Mouse (Mus musculus) left cerebral cortex, postnatal 14 days (tissue): Measurements from ENCODE around the gene Lrrc8d. TPM values are rescaled to one million over a fixed set of nuclear protein-coding genes. Genes with fewer than 3 reads are reported as not detected.

Experiments
- DNase-seq, 2 experiments: peaks; one replicate each; pipeline ENCODE4 v3.0.0; 2021 to 2022; ENCODE audit warnings: low spot score in 2 of 2, mixed read lengths in 1 of 2
- intact Hi-C: fragments of 180-260 bp; cut with DNase I; formaldehyde crosslinking; loops from one replicate; pipeline ENCODE4 v1.15.1; 2025
- total RNA-seq, 2 experiments: library from RNA; stranded (reverse); gene quantifications; 2 replicates each; pipeline ENCODE4 v1.2.3; 2021

Lrrc8d gene
- total RNA-seq, 2 experiments from 2014 or later, result 34.9 to 45.6 TPM

- intact Hi-C loops, result no loop called here
- no peak for DNase-seq
Observed at GRCm38 (mm10) chr5:105799850-105800635, 100.3 kb downstream of the Lrrc8d start.

- intact Hi-C loops, result no loop called here
Observed at GRCm38 (mm10) chr5:105801031-105801529, 101.3 kb downstream of the Lrrc8d start.

GRCm38 (mm10) chr5:105805955-105806354, 106.2 kb downstream of the Lrrc8d start:
- intact Hi-C loops, result no loop called here
- no peak for DNase-seq

More at GRCm38 (mm10) chr5:105801031-105801529, 101.3 kb downstream of the Lrrc8d start:
- DNase-seq, result no peak

- no peak for DNase-seq
- intact Hi-C loops, result no loop called here
Observed at GRCm38 (mm10) chr5:105807461-105807860, 107.7 kb downstream of the Lrrc8d start.

- DNase-seq, result no peak
- intact Hi-C loops, result no loop called here
Observed at GRCm38 (mm10) chr5:105809056-105809455, 109.3 kb downstream of the Lrrc8d start.

- no peak for DNase-seq
- intact Hi-C loops, result no loop called here
Observed at GRCm38 (mm10) chr5:105813036-105813435, 113.3 kb downstream of the Lrrc8d start.

GRCm38 (mm10) chr5:105813974-105814373, 114.2 kb downstream of the Lrrc8d start:
- DNase-seq, result peak; percentile 25 to 45
- intact Hi-C loops, result no loop called here

GRCm38 (mm10) chr5:105816118-105816517, 116.3 kb downstream of the Lrrc8d start:
- intact Hi-C loops, result no loop called here
- no peak for DNase-seq

- no peak for DNase-seq
Observed at GRCm38 (mm10) chr5:105817248-105817976, 117.6 kb downstream of the Lrrc8d start.

GRCm38 (mm10) chr5:105818411-105818810, 118.6 kb downstream of the Lrrc8d start:
- intact Hi-C loops, result no loop called here
- DNase-seq, result no peak

More at GRCm38 (mm10) chr5:105817248-105817976, 117.6 kb downstream of the Lrrc8d start:
- intact Hi-C loops, result no loop called here

- intact Hi-C loops, result no loop called here
- no peak for DNase-seq
Observed at GRCm38 (mm10) chr5:105821390-105821789, 121.6 kb downstream of the Lrrc8d start.

- intact Hi-C loops, result no loop called here
- peak in 1 of 2 experiments; percentile 17 for DNase-seq
Observed at GRCm38 (mm10) chr5:105822521-105823498, 123.0 kb downstream of the Lrrc8d start.

- no peak for DNase-seq
- intact Hi-C loops, result no loop called here
Observed at GRCm38 (mm10) chr5:105824282-105824681, 124.5 kb downstream of the Lrrc8d start.

- no peak for DNase-seq
- intact Hi-C loops, result no loop called here
Observed at GRCm38 (mm10) chr5:105824827-105825226, 125.1 kb downstream of the Lrrc8d start.

GRCm38 (mm10) chr5:105826916-105827510, 127.2 kb downstream of the Lrrc8d start:
- intact Hi-C loops, result no loop called here
- no peak for DNase-seq

- DNase-seq, result no peak
- intact Hi-C loops, result no loop called here
Observed at GRCm38 (mm10) chr5:105828050-105828449, 128.3 kb downstream of the Lrrc8d start.

GRCm38 (mm10) chr5:105829008-105829586, 129.3 kb downstream of the Lrrc8d start:
- intact Hi-C loops, result no loop called here
- DNase-seq, result no peak

- DNase-seq, result no peak
- intact Hi-C loops, result no loop called here
Observed at GRCm38 (mm10) chr5:105832140-105832539, 132.4 kb downstream of the Lrrc8d start.

- no peak for DNase-seq
- intact Hi-C loops, result no loop called here
Observed at GRCm38 (mm10) chr5:105833923-105834322, 134.2 kb downstream of the Lrrc8d start.
